Mouse (Mus musculus) liver, embryonic 14.5 days (tissue): ENCODE results near the gene Gmfg. TPM values are rescaled to one million over a fixed set of nuclear protein-coding genes. Genes with fewer than 3 reads are reported as not detected.

Source experiments
- ATAC-seq: fragments of 200-750 bp; cut with Nextera tagmentation; 2 replicates; pipeline ENCODE4 v1.8.0; 2017; ENCODE audit warnings: moderate number of reproducible peaks, mild to moderate bottlenecking, moderate library complexity; ENCODE audit not compliant: insufficient read depth
- DNase-seq, 3 experiments: peaks; one replicate each; pipeline ENCODE4 v3.0.0-alpha.2; 2012 to 2013; ENCODE audit warnings: low read depth in 3 of 3, low spot score in 3 of 3
- H3K27ac ChIP-seq: fragments of 300-500 bp; sonication (generic); 2 replicates; pipeline ENCODE4 v1.5.1; 2014; ENCODE audit warnings: moderate library complexity, mild to moderate bottlenecking, control low read depth, inconsistent platforms
- H3K27me3 ChIP-seq: fragments of 300-500 bp; sonication (generic); 2 replicates; pipeline ENCODE4 v1.6.1; 2014; ENCODE audit warnings: mild to moderate bottlenecking, low read length, moderate library complexity; ENCODE audit not compliant: control insufficient read depth, insufficient read depth
- H3K36me3 ChIP-seq: fragments of 300-500 bp; sonication (generic); replicated peaks from 2 replicates; pipeline ENCODE4 v1.6.1; 2014; ENCODE audit warnings: low read depth; ENCODE audit not compliant: control insufficient read depth, insufficient read depth
- H3K4me1 ChIP-seq, 2 experiments: fragments of 200-500 bp in 1 of 2; fragments of 300-500 bp in 1 of 2; sonication (generic) in 1 of 2; replicated peaks; 2 replicates each; pipeline ENCODE4 v1.6.1; 2012 to 2014; ENCODE audit warnings: antibody characterized with exemption in 1 of 2, inconsistent platforms in 1 of 2, low read length in 1 of 2; ENCODE audit not compliant: control insufficient read depth in 2 of 2, insufficient read depth in 2 of 2
- H3K4me2 ChIP-seq: fragments of 300-500 bp; sonication (generic); 2 replicates; pipeline ENCODE4 v1.6.1; 2014; ENCODE audit warnings: low read depth, mild to moderate bottlenecking, control low read depth, moderate library complexity
- H3K4me3 ChIP-seq, 2 experiments: fragments of 200-500 bp in 1 of 2; fragments of 300-500 bp in 1 of 2; sonication (generic) in 1 of 2; 2 replicates each; pipeline ENCODE4 v1.5.1; 2012 to 2014; ENCODE audit warnings: low read depth in 2 of 2, low read length in 2 of 2, mild to moderate bottlenecking in 2 of 2, control low read depth in 1 of 2, inconsistent platforms in 1 of 2, moderate library complexity in 1 of 2; ENCODE audit not compliant: insufficient read depth in 1 of 2
- H3K9ac ChIP-seq: fragments of 300-500 bp; sonication (generic); replicated peaks from 2 replicates; pipeline ENCODE4 v1.6.1; 2014; ENCODE audit warnings: mild to moderate bottlenecking, control low read depth, moderate library complexity
- H3K9me3 ChIP-seq: fragments of 300-500 bp; sonication (generic); 2 replicates; pipeline ENCODE4 v1.6.1; 2016; ENCODE audit warnings: low read length, mixed read lengths; ENCODE audit not compliant: control insufficient read depth
- CTCF ChIP-seq: IDR thresholded peaks from 2 replicates; pipeline ENCODE4 v1.5.1; 2016; ENCODE audit warnings: antibody characterized with exemption, low read depth, control low read depth
- EP300 ChIP-seq: IDR thresholded peaks from 2 replicates; pipeline ENCODE4 v1.6.1; 2016; ENCODE audit warnings: antibody characterized with exemption, low read depth
- WGBS: fragments of 180-500 bp; shearing (Covaris S2); extraction: QIAGEN DNeasy Blood & Tissue Kit; methylation state at CpG from one replicate; pipeline ENCODE4 v1.1.7; 2014; ENCODE audit not compliant: insufficient replicate concordance; 5-methylcytosine and 5-hydroxymethylcytosine counted together
- polyA plus RNA-seq, 2 experiments: library from polyadenylated mRNA; depleted of rRNA in 1 of 2; stranded (reverse) in 1 of 2; unstranded in 1 of 2; fragments of >200 nt; fragmentation: Nextera tagmentation in 1 of 2; extraction: Ambion mirVana in 1 of 2; gene quantifications; 2 replicates each; pipeline versions ENCODE4 v1.2.1 to v1.2.3; 2012 to 2014

The Gmfg gene
- polyA plus RNA-seq, 2 experiments: 22.2 to 39.3 TPM

- Histone ChIP-seq H3K36me3 (peaks cover 49% of the 10 kb centered on the region), H3K4me3 (no peak overlapping the region), H3K9ac (no peak overlapping the region), H3K27ac (no peak overlapping the region), H3K4me2 (no peak overlapping the region), H3K9me3 (no peaks in the 10 kb centered on the region), H3K4me1 (no peaks in the 10 kb centered on the region), H3K27me3 (no peaks in the 10 kb centered on the region)
- TF ChIP-seq EP300 (no peak), CTCF (no peak)
- ATAC-seq: no peak
- 84% methylated on average over 1 of the region's 1 CpGs for WGBS
- DNase-seq: no peak
Measured at GRCm38 (mm10) chr7:28423018-28423417, 14.2 kb upstream of the Gmfg start.

DNA sequence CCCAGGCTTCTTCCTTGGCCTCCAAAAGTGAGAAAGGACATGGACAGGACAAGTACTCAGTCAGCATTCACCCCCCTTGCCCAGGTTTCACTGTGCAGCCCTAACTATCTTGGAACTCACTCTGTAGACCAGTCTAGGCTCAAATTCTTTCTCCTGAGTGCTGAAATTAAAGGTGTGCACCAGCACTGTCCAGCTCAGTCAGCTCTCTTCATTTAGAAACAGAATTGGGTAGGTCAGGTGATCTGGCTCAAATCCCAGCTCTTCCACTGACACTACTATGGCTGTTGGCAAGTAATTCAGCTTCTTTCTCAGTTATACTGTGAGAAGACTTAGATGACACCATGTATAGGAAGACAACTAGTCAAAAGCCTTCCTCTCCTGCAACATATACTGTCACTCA lies 9.5 kb upstream of the Gmfg start:
- ATAC-seq (no peak), DNase-seq (no peak)
- peaks cover 25 to 27% of the 10 kb centered on the region in 2 experiments for H3K4me1 ChIP-seq
- H3K4me2 ChIP-seq: no peak overlapping the region
- TF ChIP-seq EP300 (no peak), CTCF (no peak)
- H3K36me3 ChIP-seq: peaks cover 12% of the 10 kb centered on the region
- no peak overlapping the region for H3K9ac ChIP-seq
- H3K9me3 ChIP-seq: no peaks in the 10 kb centered on the region
- no peak overlapping the region for H3K4me3 ChIP-seq
- no peak overlapping the region for H3K27ac ChIP-seq
- H3K27me3 ChIP-seq: no peaks in the 10 kb centered on the region

DNA sequence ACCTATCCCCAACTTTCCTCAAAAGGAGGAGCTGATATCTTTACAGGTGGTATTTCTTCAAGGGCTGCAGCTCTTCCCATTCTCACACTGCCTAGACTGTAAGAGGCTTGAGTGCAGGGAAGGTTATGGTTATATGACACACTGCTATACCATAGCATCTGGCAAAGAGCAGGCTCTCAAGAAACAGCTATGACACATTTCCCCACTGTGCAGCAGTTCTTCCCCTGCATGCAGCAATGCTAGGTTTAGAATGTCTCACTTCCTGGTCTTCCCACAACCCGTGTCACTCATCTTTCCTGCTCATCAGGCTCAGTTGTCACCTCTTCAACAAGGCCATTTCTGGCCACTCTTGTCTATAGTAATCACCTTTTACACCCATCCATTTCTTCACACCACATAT lies 6.7 kb upstream of the Gmfg start:
- no peaks in the 10 kb centered on the region for H3K9me3 ChIP-seq
- peaks cover 46 to 54% of the 10 kb centered on the region in 2 experiments for H3K4me1 ChIP-seq
- TF ChIP-seq EP300 (no peak), CTCF (no peak)
- no peak overlapping the region for H3K4me3 ChIP-seq
- peaks cover 3% of the 10 kb centered on the region for H3K36me3 ChIP-seq
- peak overlapping the region; percentile 41 for H3K27ac ChIP-seq
- H3K4me2 ChIP-seq: no peak overlapping the region
- no peak overlapping the region for H3K9ac ChIP-seq
- no peak for DNase-seq
- 16% methylated on average over 1 of the region's 1 CpGs for WGBS
- no peaks in the 10 kb centered on the region for H3K27me3 ChIP-seq
- ATAC-seq: no peak

DNA sequence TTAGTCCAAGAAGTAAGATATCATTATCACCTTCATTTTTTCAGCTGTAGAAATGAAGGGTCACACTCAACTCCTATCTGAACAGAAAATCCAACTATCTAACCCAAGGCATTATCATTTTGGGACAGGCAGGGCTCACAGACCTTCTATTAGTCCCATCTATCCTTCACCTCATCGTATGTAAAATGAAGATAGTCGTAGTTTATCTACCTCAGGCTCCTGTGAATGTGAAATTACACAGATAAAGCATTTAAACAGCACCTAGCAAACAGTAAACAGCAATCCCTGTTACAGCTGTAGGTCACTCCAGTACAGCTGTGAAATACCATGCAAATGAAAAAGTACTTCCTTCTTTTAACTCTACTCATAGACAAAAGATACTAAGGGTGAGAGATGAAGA lies 5.0 kb upstream of the Gmfg start:
- WGBS: 21% methylated on average over 2 of the region's 2 CpGs
- H3K9ac ChIP-seq: peak overlapping the region; percentile 46
- H3K27me3 ChIP-seq: no peaks in the 10 kb centered on the region
- peak overlapping the region in 1 of 2 experiments; percentile 26; a peak in 2 of 4 replicates for H3K4me3 ChIP-seq
- peaks cover 49 to 56% of the 10 kb centered on the region in 2 experiments for H3K4me1 ChIP-seq
- DNase-seq: peak; percentile 48 to 63 (median 62)
- ATAC-seq: 0 out of 2 replicates have a peak, but pooled peaks have one; percentile 2
- TF ChIP-seq EP300 (peak; percentile 94), CTCF (no peak)
- peak overlapping the region; percentile 78 for H3K27ac ChIP-seq
- H3K9me3 ChIP-seq: no peaks in the 10 kb centered on the region
- H3K4me2 ChIP-seq: peak overlapping the region; percentile 95
- peaks cover 3% of the 10 kb centered on the region for H3K36me3 ChIP-seq

- Histone ChIP-seq H3K4me1 (peaks cover 43 to 51% of the 10 kb centered on the region in 2 experiments), H3K4me2 (peak overlapping the region; percentile 95), H3K4me3 (peak overlapping the region; percentile 73 to 98), H3K9me3 (no peaks in the 10 kb centered on the region), H3K9ac (peak overlapping the region; percentile 98), H3K36me3 (no peaks in the 10 kb centered on the region; the same call in none of the 2 replicates), H3K27ac (peak overlapping the region; percentile 46), H3K27me3 (no peaks in the 10 kb centered on the region)
- TF ChIP-seq EP300: no peak
- no peak for TF ChIP-seq CTCF
- WGBS: under 1% methylated on average over 38 of the region's 70 CpGs
- ATAC-seq (peak; percentile 11; the same call in 1 of the 2 replicates), DNase-seq (no peak)
Measured at GRCm38 (mm10) chr7:28435660-28436259, 1.5 kb upstream of the Gmfg start.
